10 mouse cellular contexts compared by ENCODE assay signal in genomic region chr10:111669658-111670057, GRCm38 (mm10).
DNase-seq lines count a peak whose midpoint lies in the region; ATAC-seq and TF ChIP-seq lines count a peak whose summit lies in the region.
"Had no signal": no experiment of that assay in that cellular context is flagged by ENCODE, and none has a peak within 500 bp of the region (broad histone marks: within the 10 kb centered on the region; RNA-seq: fewer than 3 reads in every experiment).

No protein-coding gene starts in this region.

- H3K4me1 ChIP-seq in forebrain, embryonic 12.5 days: peaks cover 18% of the 10 kb centered on the region
- H3K4me1 ChIP-seq in forebrain, postnatal 0 days (ENCODE audit: insufficient read depth): no peaks in the 10 kb centered on the region
- H3K4me1 ChIP-seq in stomach, embryonic 14.5 days (ENCODE audit: control insufficient read depth, insufficient read depth, low read length): peaks cover 43% of the 10 kb centered on the region
- H3K4me1 ChIP-seq in stomach, postnatal 0 days (replicated peaks; ENCODE audit: control insufficient read depth, insufficient read depth): peaks cover 8% of the 10 kb centered on the region; the same call in 1 of the 2 replicates
- peaks cover 42% of the 10 kb centered on the region for H3K4me1 ChIP-seq in liver, embryonic 13.5 days (replicated peaks)

- TF ChIP-seq CTCF in forebrain, postnatal 0 days (IDR thresholded peaks at IDR 0.05; ENCODE audit: low read depth): no peak
- TF ChIP-seq CTCF in stomach, postnatal 0 days (IDR thresholded peaks at IDR 0.05; ENCODE audit: low read depth): no peak

- TF ChIP-seq EP300 in stomach, postnatal 0 days (optimal IDR thresholded peaks at IDR 0.05): no peak

- no peaks in the 10 kb centered on the region for H3K36me3 ChIP-seq in forebrain, embryonic 12.5 days (replicated peaks)
- H3K36me3 ChIP-seq in forebrain, postnatal 0 days (ENCODE audit: insufficient read depth): no peaks in the 10 kb centered on the region
- no peaks in the 10 kb centered on the region for H3K36me3 ChIP-seq in stomach, embryonic 14.5 days (ENCODE audit: control insufficient read depth, insufficient read depth, low read length)
- H3K36me3 ChIP-seq in stomach, postnatal 0 days (ENCODE audit: control insufficient read depth, insufficient read depth, low read length): no peaks in the 10 kb centered on the region
- H3K36me3 ChIP-seq in liver, embryonic 13.5 days: no peaks in the 10 kb centered on the region

- no peak overlapping the region for H3K4me2 ChIP-seq in forebrain, embryonic 12.5 days
- H3K4me2 ChIP-seq in forebrain, postnatal 0 days (ENCODE audit: low read depth): no peak overlapping the region
- no peak overlapping the region for H3K4me2 ChIP-seq in stomach, embryonic 14.5 days (replicated peaks; ENCODE audit: low read depth, low read length)
- no peak overlapping the region for H3K4me2 ChIP-seq in stomach, postnatal 0 days (replicated peaks; ENCODE audit: low read depth)
- no peak overlapping the region for H3K4me2 ChIP-seq in liver, embryonic 13.5 days

- 76% methylated on average over 6 of the region's 6 CpGs for WGBS in forebrain, embryonic 12.5 days
- WGBS in forebrain, postnatal 0 days: 73% methylated on average over 6 of the region's 6 CpGs
- 53% methylated on average over 6 of the region's 6 CpGs for whole genome bisulfite sequencing in stomach, embryonic 14.5 days
- WGBS in stomach, postnatal 0 days: 63% methylated on average over 6 of the region's 6 CpGs
- WGBS in liver, embryonic 13.5 days (ENCODE audit: insufficient replicate concordance): 36% methylated on average over 6 of the region's 6 CpGs

- no peaks in the 10 kb centered on the region for H3K27me3 ChIP-seq in forebrain, embryonic 12.5 days
- H3K27me3 ChIP-seq in forebrain, postnatal 0 days (ENCODE audit: insufficient read depth, low read length): no peaks in the 10 kb centered on the region
- no peaks in the 10 kb centered on the region for H3K27me3 ChIP-seq in stomach, embryonic 14.5 days (ENCODE audit: control insufficient read depth, insufficient read depth, low read length)
- H3K27me3 ChIP-seq in stomach, postnatal 0 days (ENCODE audit: control insufficient read depth, insufficient read depth, low read length): no peaks in the 10 kb centered on the region
- no peaks in the 10 kb centered on the region; the same call in 1 of the 2 replicates for H3K27me3 ChIP-seq in liver, embryonic 13.5 days

- H3K4me3 ChIP-seq in forebrain, embryonic 12.5 days (replicated peaks): no peak overlapping the region
- no peak overlapping the region for H3K4me3 ChIP-seq in forebrain, postnatal 0 days (ENCODE audit: low read depth, low read length)
- no peak overlapping the region for H3K4me3 ChIP-seq in stomach, embryonic 14.5 days (ENCODE audit: low read depth, low read length)
- H3K4me3 ChIP-seq in stomach, postnatal 0 days (ENCODE audit: low read depth, low read length): no peak overlapping the region
- no peak overlapping the region for H3K4me3 ChIP-seq in liver, embryonic 13.5 days (replicated peaks)

- peak; percentile 15; the same call in 1 of the 2 replicates for ATAC-seq in forebrain, embryonic 12.5 days (ENCODE audit: low FRiP score)
- ATAC-seq in forebrain, postnatal 0 days: no peak
- ATAC-seq in stomach, embryonic 14.5 days (ENCODE audit: insufficient number of reproducible peaks, insufficient read depth, low FRiP score, low read depth): 0 out of 2 replicates have a peak, but pooled peaks have one; percentile 20
- ATAC-seq in stomach, postnatal 0 days (ENCODE audit: low FRiP score, low TSS enrichment): no peak
- ATAC-seq in liver, embryonic 13.5 days (ENCODE audit: low read depth): 0 out of 2 replicates have a peak, but pooled peaks have one; percentile 18
- ATAC-seq in erythroid progenitor cell, adult 5-6 weeks (replicated peaks; ENCODE audit: low FRiP score, poor library complexity, severe bottlenecking): no peak
- ATAC-seq: inflammation-experienced regulatory T-cells, adult 6 months had no signal

- no peak overlapping the region for H3K9ac ChIP-seq in forebrain, embryonic 12.5 days
- no peak overlapping the region for H3K9ac ChIP-seq in forebrain, postnatal 0 days
- no peak overlapping the region for H3K9ac ChIP-seq in stomach, embryonic 14.5 days (replicated peaks; ENCODE audit: low read depth, low read length)
- no peak overlapping the region for H3K9ac ChIP-seq in stomach, postnatal 0 days (ENCODE audit: low read length)
- no peak overlapping the region for H3K9ac ChIP-seq in liver, embryonic 13.5 days

- no peak for DNase-seq in forebrain, postnatal 0 days
- no peak for DNase-seq in stomach, postnatal 0 days (ENCODE audit: low spot score)
- DNase-seq in liver, embryonic 13.5 days: no peak
- DNase-seq in thymus, adult 18-20 months: no peak
- DNase-seq in adrenal gland, adult 18-20 months (ENCODE audit: low spot score in 2 of 2): no peak
- DNase-seq: cerebellum, adult 11-12 months had no signal

- no peaks in the 10 kb centered on the region for H3K9me3 ChIP-seq in forebrain, embryonic 12.5 days
- H3K9me3 ChIP-seq in forebrain, postnatal 0 days (ENCODE audit: low read length): no peaks in the 10 kb centered on the region
- H3K9me3 ChIP-seq in stomach, embryonic 14.5 days (ENCODE audit: control insufficient read depth, low read depth, low read length): no peaks in the 10 kb centered on the region
- no peaks in the 10 kb centered on the region for H3K9me3 ChIP-seq in stomach, postnatal 0 days (ENCODE audit: control insufficient read depth, low read length)
- no peaks in the 10 kb centered on the region for H3K9me3 ChIP-seq in liver, embryonic 13.5 days (replicated peaks)

- no peak overlapping the region for H3K27ac ChIP-seq in forebrain, embryonic 12.5 days
- H3K27ac ChIP-seq in forebrain, postnatal 0 days (ENCODE audit: low read depth, low read length): no peak overlapping the region
- H3K27ac ChIP-seq in stomach, embryonic 14.5 days (ENCODE audit: low read length): no peak overlapping the region
- H3K27ac ChIP-seq in stomach, postnatal 0 days (replicated peaks): no peak overlapping the region
- no peak overlapping the region for H3K27ac ChIP-seq in liver, embryonic 13.5 days

Comparison
In these comparisons a context has a peak if more than half of its experiments do, and no peak if none do; other contexts are left out.
1. ATAC-seq: peak in forebrain, embryonic 12.5 days (single experiment), stomach, embryonic 14.5 days (single experiment) and liver, embryonic 13.5 days (single experiment); none in forebrain, postnatal 0 days (single experiment), stomach, postnatal 0 days (single experiment) and erythroid progenitor cell, adult 5-6 weeks (single experiment).